Mouse (Mus musculus) layer of hippocampus, adult 9-11 months (tissue): ENCODE results near the gene Sptb.

Experiments used
- DNase-seq: peaks from one replicate; pipeline ENCODE4 v3.0.0; 2022

The Sptb gene

DNA sequence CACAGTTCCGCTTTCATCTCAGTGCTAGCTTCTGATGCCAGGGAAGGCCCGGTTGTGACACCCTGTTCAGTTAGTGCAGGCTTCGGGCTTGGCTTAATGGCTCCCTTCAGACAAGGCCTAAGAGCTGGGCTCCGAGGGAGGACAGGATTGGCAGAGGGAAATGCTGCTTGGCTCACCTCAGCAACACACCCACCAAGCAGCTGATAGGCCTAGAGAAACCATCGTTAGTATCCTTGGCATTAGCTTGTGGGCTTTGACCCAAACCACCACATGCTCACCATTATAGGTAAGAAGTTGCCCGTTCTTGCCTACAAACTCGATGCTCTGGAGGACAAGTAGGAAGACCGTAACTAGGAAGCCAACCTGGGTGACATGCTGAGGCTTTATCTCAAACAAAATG lies 38.3 kb downstream of the Sptb start:
- no peak for DNase-seq

DNA sequence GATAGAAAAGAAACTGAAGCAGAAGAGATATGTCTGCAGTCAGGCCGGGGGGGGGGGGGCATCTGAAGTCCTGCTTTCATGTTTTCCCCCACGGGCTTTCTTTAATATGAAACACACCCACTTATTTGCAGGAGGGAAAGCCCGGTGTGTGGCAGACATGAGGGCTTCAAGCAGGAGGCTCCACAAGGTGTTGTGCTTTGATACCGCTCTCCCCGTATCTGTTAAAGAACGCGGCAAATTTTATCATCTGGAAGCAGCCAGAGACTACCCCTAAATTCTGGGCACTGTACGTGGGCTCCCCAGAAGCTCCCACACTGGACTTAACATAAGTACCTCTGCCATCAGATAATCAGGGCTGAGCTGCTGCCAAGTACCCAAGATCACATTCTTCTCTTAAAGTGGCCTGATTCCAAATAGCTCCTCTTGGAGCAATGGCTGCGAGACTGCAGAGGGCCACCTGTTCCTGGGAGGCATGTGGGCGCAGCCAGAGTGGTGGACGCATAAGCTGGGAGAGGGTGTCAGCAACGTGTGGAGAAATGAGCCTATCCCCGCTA lies 39.7 kb downstream of the Sptb start:
- DNase-seq: peak; percentile 58

DNA sequence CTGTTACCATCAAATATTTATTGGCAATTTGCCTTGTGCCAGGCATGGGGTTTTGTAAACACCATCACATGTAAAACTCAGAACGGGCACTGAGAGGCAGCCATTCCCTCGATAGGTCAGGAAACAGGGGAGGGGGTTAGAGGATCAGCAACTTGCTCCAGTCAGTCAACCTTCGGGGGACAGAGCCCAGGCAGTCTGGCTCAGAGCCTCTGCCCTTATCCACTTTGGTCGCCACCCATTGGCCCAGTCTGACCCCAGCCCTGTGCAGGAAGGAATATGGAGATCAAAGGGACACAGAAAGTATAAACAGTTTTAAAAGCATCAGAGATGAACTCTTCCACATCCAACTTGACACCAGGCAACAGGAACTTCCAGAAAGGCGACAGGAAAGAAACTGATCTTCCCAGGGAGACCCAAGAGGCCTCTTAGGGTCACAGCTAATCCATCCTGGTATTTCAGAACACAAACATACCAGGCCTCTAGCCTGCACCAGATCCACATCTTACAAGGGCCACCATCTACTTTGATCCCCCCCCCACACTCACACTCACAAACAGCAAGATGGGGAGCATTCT lies 40.3 kb downstream of the Sptb start:
- no peak for DNase-seq

DNA sequence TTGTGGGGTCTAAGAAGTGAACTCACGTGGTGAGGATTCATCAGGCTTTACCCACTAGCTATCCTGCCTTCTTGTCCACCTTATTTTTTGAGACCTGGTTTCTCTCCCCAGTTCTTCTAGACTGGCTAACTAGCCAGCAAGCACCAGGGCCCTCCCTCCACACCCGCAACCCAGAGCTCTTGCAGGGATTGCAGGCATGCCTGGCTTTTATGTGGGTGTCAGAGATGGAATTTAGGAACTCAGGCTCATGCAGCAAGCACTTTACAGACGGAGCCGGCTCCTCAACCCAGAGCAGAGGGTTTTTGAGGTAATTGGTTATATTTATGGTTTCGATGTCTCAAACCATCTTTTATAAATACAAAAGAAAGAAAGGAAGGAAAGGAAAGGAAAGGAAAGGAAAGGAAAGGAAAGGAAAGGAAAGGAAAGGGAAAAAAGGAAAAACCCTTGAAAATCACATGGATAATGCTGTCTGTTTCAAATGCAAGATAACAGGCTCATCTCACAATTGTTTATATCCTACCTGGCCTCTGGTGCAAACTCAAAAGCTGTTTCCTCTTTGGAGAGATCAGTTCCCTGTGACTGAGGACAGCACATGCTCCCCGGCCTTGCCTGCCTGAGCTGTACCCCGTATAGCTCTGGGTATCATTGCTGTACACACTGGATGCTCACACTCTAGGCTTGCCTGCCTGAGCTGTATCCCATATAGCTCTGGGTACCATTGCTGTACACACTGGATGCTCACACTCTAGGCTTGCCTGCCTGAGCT lies 41.5 kb downstream of the Sptb start:
- no peak for DNase-seq

DNA sequence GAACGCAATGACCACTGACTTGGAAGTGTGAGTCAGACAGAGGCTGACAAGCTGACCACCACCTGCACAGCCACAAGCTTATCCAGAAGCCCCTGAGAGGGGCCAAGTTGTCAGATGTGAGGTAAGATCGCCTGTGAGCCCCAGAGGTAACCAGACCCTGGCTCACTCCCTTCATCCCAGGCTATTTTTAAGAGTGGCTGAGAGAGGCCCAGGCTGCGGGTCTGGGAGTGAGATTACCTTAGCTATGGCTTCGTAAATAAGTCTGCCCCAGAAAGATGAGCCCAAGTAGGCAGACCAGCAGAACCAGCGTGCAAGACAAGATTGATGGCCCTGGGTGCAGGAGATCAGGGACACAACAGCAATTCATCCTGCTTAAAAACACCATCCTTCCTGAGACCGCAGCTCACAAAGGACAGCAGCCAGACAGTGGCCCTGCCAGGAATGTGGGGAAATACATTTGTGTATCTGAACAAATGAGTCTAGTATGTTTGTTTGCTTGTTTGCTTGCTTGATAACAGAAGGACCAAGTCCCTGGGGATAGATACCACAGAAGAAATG lies 58.5 kb downstream of the Sptb start:
- DNase-seq: no peak

DNA sequence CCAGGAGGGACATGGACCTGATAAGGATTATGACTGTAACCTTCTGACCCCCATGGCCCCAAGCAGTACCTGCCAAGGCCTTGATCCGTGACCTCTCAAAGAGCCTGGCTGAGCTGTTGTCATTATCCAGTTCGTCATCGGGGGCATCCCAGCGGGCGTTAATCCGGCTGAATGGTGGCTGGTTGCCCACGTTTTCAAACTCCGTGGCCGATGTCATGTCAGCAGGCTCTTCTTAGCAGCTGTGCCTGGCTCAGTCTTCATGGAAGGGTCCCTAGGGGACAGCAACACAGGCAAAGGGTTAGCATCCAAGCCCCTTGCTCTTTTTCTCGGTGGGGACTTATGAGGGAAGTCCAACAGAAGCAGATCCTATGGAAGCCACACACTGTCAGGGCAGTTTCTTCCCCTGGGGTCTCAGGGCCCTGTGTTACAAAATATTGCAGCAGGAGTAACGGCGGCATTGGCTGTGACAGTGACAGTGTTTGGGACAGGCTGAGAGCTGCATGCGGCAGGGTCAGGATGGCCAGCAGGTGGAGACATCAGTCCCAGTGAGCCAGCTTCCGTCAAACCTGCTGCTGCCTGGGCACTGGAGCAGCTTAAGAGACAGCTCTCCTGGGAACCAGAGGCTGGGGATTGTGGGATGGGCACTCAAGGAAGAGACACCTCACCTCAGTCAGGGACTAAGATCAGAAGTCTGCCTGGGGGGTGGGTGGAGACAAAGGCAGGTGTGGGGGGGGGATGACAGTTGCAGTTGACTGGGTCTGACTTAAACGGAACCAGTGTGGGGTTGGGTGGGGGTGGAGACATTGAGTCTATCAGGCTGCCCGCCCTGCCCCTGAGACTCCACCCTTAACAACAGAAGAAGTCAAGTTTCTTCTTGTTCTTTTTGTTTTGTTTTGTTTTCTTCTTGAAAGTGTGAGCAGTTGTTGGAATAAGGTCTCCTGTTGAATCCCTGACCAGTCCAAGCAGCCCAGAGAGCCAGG lies 60.3 kb downstream of the Sptb start:
- peak; percentile 49 for DNase-seq

DNA sequence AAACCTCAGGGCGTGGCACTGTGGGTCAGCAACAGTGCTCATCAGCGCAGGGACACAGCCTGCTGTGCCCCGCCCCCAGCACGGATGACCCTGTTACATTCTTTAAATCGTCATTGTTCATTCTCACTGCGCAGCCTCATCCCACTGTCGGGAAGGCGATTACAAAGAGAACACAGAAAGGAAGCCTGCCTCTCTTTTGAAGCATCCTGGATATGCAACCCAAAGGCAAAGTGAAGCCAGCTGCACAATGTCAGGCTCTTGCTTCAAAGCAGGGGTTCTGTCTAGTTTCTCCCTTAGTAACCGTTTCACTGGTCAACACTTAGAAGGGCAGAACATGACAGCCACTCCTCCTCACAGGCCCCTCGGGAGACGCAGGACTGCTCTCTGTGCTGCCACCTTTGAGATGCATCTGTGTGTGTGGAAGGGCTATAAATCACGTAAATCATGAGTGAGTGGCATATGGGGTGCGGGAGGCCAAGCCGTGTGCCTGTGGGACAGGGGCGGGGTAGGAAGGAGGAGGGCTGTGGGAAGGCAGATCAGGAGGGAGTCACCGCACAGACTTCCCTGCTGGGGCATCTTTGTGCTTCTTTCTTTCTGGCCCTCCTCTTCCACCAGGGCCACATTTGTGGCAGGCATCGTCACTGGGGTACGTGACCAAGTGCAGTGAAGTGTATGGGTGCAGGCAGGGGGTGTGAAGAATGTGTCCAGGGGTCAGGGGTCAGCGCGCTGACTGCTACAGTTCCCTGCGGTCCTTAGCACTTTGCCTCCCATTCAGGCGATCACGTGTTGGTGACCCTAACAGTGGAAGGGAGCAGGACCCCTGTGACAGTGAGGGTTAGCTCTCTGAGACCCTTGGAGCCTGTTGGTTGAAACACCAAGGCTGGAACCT lies 64.9 kb downstream of the Sptb start:
- no peak for DNase-seq

DNA sequence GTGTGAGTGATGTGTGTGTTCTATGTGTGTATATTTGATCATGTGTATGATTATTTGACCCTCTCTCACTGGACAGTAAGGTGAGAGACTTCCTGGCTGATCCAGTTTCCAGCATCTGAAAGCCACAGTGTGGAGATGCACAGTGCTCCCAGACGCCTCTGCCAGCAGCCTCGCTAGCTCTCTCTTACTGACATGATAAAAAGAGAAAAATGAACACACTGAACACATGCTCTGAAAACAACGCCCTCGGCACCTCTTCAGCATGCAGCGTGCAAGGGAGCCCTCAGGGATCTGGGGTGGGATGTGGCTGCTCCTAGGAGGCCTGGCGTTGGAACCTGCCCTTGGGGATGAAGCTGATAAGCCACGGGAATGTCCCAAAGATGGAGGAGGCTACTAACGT lies 66.7 kb downstream of the Sptb start:
- DNase-seq: no peak

DNA sequence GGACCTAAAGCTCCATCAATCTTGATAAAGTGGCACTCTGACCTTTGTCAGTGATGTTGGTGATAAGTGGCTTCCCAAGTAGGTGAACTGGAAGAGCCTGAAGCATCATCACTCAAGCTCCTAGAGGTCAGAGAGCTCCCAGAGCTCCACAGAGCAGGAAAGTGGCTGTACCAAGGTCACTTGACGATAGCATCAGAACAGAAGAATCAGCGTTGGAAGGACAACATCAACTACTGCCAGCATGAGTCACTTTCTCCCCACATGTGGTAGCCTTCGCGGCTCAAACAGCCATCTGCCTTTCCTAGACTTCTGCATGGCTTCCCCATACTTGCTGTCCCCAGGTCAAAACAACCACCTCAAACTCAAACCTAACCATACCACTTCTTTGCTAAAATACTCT lies 67.7 kb downstream of the Sptb start:
- no peak for DNase-seq

DNA sequence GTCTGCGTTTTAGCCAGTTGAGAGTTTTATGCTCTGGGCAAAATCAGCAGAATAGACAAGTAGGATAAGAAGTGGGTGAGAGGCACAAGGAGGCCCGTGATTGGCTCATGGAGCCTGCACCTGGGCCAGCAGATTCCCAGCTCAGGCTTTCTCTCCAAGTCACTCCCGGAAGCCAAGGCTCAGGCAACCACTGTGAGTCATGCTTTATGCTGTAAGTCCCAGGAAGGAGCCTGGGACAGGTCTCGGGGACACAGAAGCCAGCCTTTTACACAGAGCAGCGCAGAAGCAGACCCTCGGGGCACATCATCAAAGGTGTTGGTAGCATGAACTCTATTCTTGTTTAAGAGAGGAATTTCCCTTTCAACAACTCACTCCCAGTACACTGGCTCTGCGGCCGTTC lies 69.7 kb downstream of the Sptb start:
- no peak for DNase-seq

DNA sequence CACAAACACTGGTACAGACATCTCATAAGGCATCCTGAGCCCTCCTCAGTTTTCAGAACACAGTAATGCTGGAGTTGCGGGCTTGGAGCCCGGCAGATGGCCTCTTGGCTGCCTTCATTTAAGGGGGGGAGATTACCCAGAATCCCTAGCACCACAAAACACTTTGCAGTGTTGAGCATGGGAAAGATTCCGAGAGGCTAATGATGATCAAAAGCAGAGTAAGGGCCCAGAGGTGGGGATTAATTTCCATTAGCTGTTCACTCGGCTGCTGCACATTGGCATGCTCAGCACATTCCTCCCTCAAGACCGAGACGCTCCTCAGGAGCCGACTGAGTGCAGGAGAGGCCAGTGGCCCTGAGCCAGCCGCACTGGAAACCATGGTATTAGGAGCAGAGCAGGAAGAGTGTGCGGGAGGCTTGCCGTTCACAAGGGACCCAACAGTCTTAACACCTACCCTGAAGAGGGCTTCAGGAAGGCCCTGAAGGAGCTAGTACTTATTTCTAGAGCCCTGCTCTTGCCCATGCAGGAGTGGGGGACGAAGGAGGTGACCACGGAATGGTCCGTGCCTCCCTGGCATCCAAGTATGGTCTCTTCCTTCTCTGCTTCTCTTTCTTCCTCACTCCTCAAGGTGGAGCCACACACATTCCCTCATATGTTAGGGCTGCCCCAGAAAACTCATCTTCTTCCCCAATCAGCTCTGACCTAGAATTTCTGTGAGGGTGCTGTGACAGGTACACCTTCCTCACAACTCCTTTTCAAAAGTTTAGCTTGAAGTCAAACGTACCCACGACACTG lies 75.3 kb downstream of the Sptb start:
- no peak for DNase-seq

DNA sequence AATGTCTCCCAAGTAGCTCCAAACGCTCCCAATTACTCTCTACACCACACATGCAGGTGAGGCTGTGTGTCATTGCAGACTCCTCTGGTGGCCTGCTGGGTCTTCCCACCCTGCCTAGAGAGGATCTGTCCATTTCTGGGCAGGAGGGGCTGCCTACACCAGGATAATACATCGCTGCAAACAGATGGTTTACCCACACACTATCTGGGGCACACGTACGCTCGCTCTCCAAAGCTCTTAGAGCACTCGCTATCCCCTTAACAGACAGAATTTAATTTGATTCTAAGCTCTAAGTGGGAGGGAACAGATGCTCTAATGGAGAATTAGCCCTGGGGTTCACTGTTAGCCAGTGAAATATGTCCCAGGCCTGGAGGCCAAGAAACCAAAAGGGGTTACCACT lies 87.0 kb downstream of the Sptb start:
- DNase-seq: peak; percentile 73

DNA sequence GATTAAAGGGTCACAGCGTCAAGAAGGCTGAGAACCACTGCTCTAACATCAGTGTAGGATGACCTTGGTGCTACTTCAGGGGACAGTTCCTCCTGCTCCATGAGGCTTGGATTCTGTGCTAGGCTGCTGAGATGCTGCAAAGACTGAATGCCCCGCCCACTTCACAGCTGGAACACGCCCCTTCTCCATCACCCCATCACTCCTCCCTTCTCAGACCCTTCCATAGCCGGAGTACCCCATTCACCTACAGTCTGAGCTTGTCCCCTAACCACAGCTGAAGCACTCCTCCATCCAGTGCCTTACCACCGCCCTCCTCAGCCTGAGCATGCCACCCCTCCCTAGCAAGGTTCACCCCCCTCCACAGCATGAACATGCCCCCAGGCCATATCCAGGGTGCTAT lies 90.5 kb downstream of the Sptb start:
- no peak for DNase-seq

DNA sequence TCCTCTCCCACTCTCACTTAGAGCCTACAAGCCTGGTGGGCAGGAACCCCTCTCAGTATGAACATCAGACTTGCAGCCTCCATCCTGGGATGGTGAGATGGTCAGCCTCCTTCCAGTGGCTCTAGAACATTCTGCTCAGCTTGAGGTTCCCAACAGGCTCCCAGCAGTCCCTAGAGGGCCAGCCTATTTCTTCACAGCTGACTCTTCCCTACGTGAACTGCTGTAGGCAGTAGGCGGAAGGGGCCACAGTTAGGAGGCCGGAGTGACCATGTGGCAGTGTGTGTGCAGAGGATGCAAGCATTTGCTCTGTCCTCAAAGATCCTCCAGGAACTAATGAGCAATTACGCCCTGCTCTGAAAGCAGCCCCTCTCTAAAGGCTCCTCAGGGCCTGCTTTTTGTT lies 92.2 kb downstream of the Sptb start:
- DNase-seq: no peak

DNA sequence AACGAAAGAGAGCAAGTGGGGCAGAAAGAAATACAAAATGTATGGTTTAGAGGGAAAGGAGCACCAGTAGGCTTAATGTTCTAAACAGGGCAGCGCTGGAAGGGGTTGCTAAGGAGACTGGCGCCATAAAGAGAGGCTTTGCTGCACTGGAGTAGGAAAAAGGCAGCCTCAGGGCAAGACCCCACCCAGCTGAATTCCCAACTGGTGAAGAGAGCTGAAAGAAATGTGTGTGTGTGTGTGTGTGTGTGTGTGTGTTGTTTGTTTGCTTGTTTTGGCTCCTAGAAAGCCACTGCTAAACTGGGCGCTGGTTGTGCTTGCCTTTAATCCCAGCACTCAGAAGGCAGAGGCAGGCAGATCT lies 94.8 kb downstream of the Sptb start:
- no peak for DNase-seq

DNA sequence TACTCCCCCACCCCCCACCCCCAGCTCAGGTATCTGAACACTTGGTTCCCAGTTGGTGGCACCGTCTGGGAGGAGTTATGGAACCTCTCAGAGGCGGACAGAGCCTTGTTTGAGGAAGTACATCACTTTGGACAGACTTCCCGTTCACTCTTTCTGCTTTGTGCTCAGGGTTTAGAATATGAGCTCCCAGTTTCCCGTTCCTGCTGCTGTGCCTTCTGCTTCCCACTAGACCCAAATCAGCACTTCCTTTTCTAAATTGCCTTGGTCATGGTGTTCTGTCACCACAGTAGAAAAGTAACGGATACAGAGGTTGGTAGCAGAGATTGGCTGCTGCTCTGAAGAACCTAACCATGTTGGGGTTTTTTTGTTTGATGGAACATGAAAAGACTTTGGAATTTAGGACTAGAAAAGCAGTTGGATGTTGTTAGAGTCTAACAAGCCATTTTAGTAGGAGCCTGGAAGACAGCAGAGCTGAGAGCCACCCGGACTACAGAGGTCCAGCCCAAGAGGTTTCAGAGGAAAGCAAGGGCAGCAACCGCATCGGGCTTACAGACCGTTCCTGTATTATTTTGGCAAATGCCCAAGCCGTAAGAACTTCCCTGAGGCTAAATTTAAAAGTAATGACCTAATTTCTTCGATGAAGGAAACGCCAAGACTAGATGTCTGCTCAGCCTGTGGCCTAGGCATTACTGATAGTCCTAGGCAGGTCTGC lies 95.3 kb downstream of the Sptb start:
- DNase-seq: peak; percentile 50

DNA sequence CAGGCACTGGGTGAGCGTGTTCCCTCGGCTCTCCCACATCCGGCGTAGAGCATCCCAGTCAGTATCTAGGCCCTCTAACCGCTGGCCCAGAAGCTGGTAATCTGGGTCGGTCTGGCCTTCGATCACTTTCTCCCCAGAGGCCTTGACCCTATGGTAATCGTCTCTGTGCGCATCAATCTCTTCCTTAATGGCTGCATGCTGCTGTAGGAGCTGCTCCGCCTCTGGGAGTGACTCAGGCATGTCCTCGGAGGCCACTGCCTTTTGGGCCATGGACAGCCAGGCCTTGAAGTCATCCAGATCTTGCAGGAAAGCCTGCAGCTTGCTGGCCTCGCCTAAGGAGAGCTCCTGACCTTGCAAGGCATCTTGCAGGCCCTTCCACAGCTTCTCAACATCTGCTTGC lies 97.7 kb downstream of the Sptb start:
- no peak for DNase-seq

DNA sequence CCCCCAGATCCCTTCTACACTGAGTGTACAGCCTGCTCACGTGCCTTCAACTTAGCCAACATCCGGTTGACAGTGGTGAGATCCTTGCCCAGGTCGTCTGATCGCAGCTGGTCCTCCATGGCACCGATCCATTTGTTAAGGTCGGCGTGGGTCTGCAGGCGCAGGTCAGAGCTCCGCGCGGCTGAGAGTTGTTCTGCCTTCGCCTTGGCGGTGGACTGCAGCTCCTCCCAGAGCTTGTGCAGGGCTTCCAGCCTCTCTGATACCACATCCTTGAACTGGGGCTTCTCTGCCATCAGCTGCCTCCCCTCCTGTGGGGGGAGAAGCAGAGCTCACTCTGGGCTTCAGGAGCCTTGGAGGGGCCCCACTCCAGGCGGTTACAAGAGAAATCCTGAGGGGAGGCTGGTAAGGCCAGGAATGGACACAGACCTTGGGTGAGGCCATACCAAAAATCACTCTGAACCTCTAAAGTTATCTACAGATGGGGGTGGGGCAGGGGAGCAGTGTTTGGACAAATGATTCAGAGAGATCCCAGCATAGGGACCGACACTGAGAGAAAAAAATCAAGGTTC lies 101.3 kb downstream of the Sptb start:
- no peak for DNase-seq

DNA sequence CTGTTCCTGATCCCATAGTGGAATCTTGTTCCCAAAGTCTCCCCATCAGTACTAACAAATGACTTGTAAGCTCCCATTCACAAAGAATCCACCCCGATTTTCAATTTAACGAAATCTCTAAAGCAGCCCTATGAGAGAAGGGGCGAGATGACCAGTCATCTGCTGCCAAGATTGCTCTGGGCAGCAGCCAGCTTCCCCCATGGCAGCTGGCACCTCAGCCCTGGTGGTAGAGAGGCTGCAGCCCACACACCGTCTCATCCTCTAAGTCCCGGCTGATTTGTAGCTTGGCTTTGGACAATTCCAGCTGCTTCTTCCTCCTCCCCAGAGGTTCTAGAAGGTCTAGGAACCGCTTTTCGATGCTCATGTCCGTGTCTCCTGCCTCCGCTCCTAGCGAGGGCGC lies 102.1 kb downstream of the Sptb start:
- DNase-seq: no peak

DNA sequence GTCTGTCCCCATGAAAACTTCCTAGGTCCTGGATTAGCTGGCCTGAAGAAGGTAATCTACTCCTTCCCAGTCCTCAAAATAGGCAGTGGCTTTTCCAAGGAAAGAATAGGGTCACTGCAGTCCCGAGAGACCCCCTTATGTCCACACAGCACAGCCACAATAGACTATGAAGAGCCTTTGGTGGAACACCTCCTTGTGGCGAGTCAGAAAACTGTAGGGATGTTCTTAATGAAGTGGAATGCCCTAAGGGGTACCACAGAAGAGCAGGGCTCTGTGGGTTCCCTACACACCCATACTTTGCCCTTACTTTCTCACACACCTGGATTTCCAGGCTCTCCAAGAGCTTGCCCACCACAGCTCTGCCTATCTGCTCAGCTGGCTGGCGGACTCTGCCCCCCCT lies 104.5 kb downstream of the Sptb start:
- DNase-seq: no peak
